Mouse (Mus musculus): Measurements from ENCODE around the gene Itgb1. TPM values are rescaled to one million over a fixed set of nuclear protein-coding genes. Genes with fewer than 3 reads are reported as not detected.

The Itgb1 gene
- polyA plus RNA-seq, 1 experiment from 2014 or later: 66.5 TPM

- no peak overlapping the region for H3K4me3 ChIP-seq (ENCODE audit: low read depth, low read length)
- peaks cover 27% of the 10 kb centered on the region for H3K4me1 ChIP-seq (ENCODE audit: control insufficient read depth, low read depth, low read length)
- no peak overlapping the region; the same call in 1 of the 2 replicates for H3K9ac ChIP-seq (ENCODE audit: low read depth, low read length)
- H3K27ac ChIP-seq (ENCODE audit: low read length): 0 out of 2 replicates have a peak overlapping the region, but pooled peaks have one; percentile 42
- 28% methylated on average over 1 of the region's 1 CpGs for WGBS (ENCODE audit: insufficient replicate concordance)
- no peaks in the 10 kb centered on the region for H3K36me3 ChIP-seq (ENCODE audit: control insufficient read depth, insufficient read depth)
- H3K27me3 ChIP-seq (ENCODE audit: control insufficient read depth, insufficient read depth, low read depth, low read length): no peaks in the 10 kb centered on the region
- H3K9me3 ChIP-seq (replicated peaks; ENCODE audit: control insufficient read depth, low read length): no peaks in the 10 kb centered on the region
- H3K4me2 ChIP-seq (ENCODE audit: low read depth, low read length): peak overlapping the region; percentile 14; the same call in 1 of the 2 replicates
- ATAC-seq (ENCODE audit: low read depth): peak; percentile 60
Observed at GRCm38 (mm10) chr8:128696701-128697397, 11.4 kb downstream of the Itgb1 start.

GRCm38 (mm10) chr8:128697945-128698344, 12.5 kb downstream of the Itgb1 start:
- Histone ChIP-seq H3K9ac (ENCODE audit: low read depth, low read length) (no peak overlapping the region), H3K4me3 (ENCODE audit: low read depth, low read length) (no peak overlapping the region), H3K27ac (ENCODE audit: low read length) (no peak overlapping the region), H3K4me1 (ENCODE audit: control insufficient read depth, low read depth, low read length) (peaks cover 27% of the 10 kb centered on the region), H3K27me3 (ENCODE audit: control insufficient read depth, insufficient read depth, low read depth, low read length) (no peaks in the 10 kb centered on the region), H3K4me2 (ENCODE audit: low read depth, low read length) (no peak overlapping the region), H3K36me3 (ENCODE audit: control insufficient read depth, insufficient read depth) (no peaks in the 10 kb centered on the region), H3K9me3 (replicated peaks; ENCODE audit: control insufficient read depth, low read length) (no peaks in the 10 kb centered on the region)
- ATAC-seq (ENCODE audit: low read depth): no peak
- 50% methylated on average over 3 of the region's 3 CpGs for WGBS (ENCODE audit: insufficient replicate concordance)

GRCm38 (mm10) chr8:128704376-128704775, 18.9 kb downstream of the Itgb1 start:
- no peak overlapping the region for H3K4me2 ChIP-seq (ENCODE audit: low read depth, low read length)
- no peaks in the 10 kb centered on the region for H3K9me3 ChIP-seq (replicated peaks; ENCODE audit: control insufficient read depth, low read length)
- H3K36me3 ChIP-seq (ENCODE audit: control insufficient read depth, insufficient read depth): peaks cover 8% of the 10 kb centered on the region
- no peak overlapping the region for H3K9ac ChIP-seq (ENCODE audit: low read depth, low read length)
- ATAC-seq (ENCODE audit: low read depth): no peak
- WGBS (ENCODE audit: insufficient replicate concordance): 68% methylated on average over 1 of the region's 1 CpGs
- H3K27me3 ChIP-seq (ENCODE audit: control insufficient read depth, insufficient read depth, low read depth, low read length): no peaks in the 10 kb centered on the region
- H3K4me1 ChIP-seq (ENCODE audit: control insufficient read depth, low read depth, low read length): no peaks in the 10 kb centered on the region; the same call in 1 of the 2 replicates
- H3K4me3 ChIP-seq (ENCODE audit: low read depth, low read length): no peak overlapping the region
- no peak overlapping the region for H3K27ac ChIP-seq (ENCODE audit: low read length)

GRCm38 (mm10) chr8:128704836-128705235, 19.4 kb downstream of the Itgb1 start:
- Histone ChIP-seq H3K27me3 (ENCODE audit: control insufficient read depth, insufficient read depth, low read depth, low read length) (no peaks in the 10 kb centered on the region), H3K36me3 (ENCODE audit: control insufficient read depth, insufficient read depth) (peaks cover 8% of the 10 kb centered on the region), H3K9ac (ENCODE audit: low read depth, low read length) (no peak overlapping the region), H3K4me3 (ENCODE audit: low read depth, low read length) (no peak overlapping the region), H3K4me1 (ENCODE audit: control insufficient read depth, low read depth, low read length) (no peaks in the 10 kb centered on the region; the same call in 1 of the 2 replicates), H3K9me3 (replicated peaks; ENCODE audit: control insufficient read depth, low read length) (no peaks in the 10 kb centered on the region), H3K4me2 (ENCODE audit: low read depth, low read length) (no peak overlapping the region), H3K27ac (ENCODE audit: low read length) (no peak overlapping the region)
- ATAC-seq (ENCODE audit: low read depth): no peak
- WGBS (ENCODE audit: insufficient replicate concordance): 86% methylated on average over 2 of the region's 2 CpGs

- WGBS (ENCODE audit: insufficient replicate concordance): 31% methylated on average over 3 of the region's 3 CpGs
- H3K4me1 ChIP-seq (ENCODE audit: control insufficient read depth, low read depth, low read length): no peaks in the 10 kb centered on the region; the same call in 1 of the 2 replicates
- H3K4me3 ChIP-seq (ENCODE audit: low read depth, low read length): no peak overlapping the region
- no peaks in the 10 kb centered on the region for H3K27me3 ChIP-seq (ENCODE audit: control insufficient read depth, insufficient read depth, low read depth, low read length)
- H3K36me3 ChIP-seq (ENCODE audit: control insufficient read depth, insufficient read depth): peaks cover 39% of the 10 kb centered on the region
- H3K9ac ChIP-seq (ENCODE audit: low read depth, low read length): no peak overlapping the region
- no peak overlapping the region for H3K4me2 ChIP-seq (ENCODE audit: low read depth, low read length)
- peak; percentile 74 for ATAC-seq (ENCODE audit: low read depth)
- H3K27ac ChIP-seq (ENCODE audit: low read length): no peak overlapping the region
- no peaks in the 10 kb centered on the region for H3K9me3 ChIP-seq (replicated peaks; ENCODE audit: control insufficient read depth, low read length)
Observed at GRCm38 (mm10) chr8:128709261-128709660, 23.8 kb downstream of the Itgb1 start.

GRCm38 (mm10) chr8:128716184-128716583, 30.7 kb downstream of the Itgb1 start:
- H3K9ac ChIP-seq (ENCODE audit: low read depth, low read length): no peak overlapping the region
- H3K4me3 ChIP-seq (ENCODE audit: low read depth, low read length): no peak overlapping the region
- no peaks in the 10 kb centered on the region for H3K27me3 ChIP-seq (ENCODE audit: control insufficient read depth, insufficient read depth, low read depth, low read length)
- no peaks in the 10 kb centered on the region for H3K9me3 ChIP-seq (replicated peaks; ENCODE audit: control insufficient read depth, low read length)
- ATAC-seq (ENCODE audit: low read depth): no peak
- peaks cover 56% of the 10 kb centered on the region for H3K36me3 ChIP-seq (ENCODE audit: control insufficient read depth, insufficient read depth)
- H3K4me2 ChIP-seq (ENCODE audit: low read depth, low read length): no peak overlapping the region
- no peaks in the 10 kb centered on the region for H3K4me1 ChIP-seq (ENCODE audit: control insufficient read depth, low read depth, low read length)
- H3K27ac ChIP-seq (ENCODE audit: low read length): no peak overlapping the region

GRCm38 (mm10) chr8:128724819-128725218, 39.4 kb downstream of the Itgb1 start:
- peaks cover 48% of the 10 kb centered on the region for H3K36me3 ChIP-seq (ENCODE audit: control insufficient read depth, insufficient read depth)
- no peak for ATAC-seq (ENCODE audit: low read depth)
- WGBS (ENCODE audit: insufficient replicate concordance): 57% methylated on average over 1 of the region's 1 CpGs

GRCm38 (mm10) chr8:128727213-128727612, 41.8 kb downstream of the Itgb1 start:
- H3K36me3 ChIP-seq (ENCODE audit: control insufficient read depth, insufficient read depth): peaks cover 46% of the 10 kb centered on the region
- no peak overlapping the region for H3K4me2 ChIP-seq (ENCODE audit: low read depth, low read length)
- H3K27ac ChIP-seq (ENCODE audit: low read length): no peak overlapping the region
- 77% methylated on average over 1 of the region's 1 CpGs for WGBS (ENCODE audit: insufficient replicate concordance)
- H3K4me1 ChIP-seq (ENCODE audit: control insufficient read depth, low read depth, low read length): no peaks in the 10 kb centered on the region
- H3K4me3 ChIP-seq (ENCODE audit: low read depth, low read length): no peak overlapping the region
- no peak overlapping the region for H3K9ac ChIP-seq (ENCODE audit: low read depth, low read length)
- ATAC-seq (ENCODE audit: low read depth): no peak
- H3K27me3 ChIP-seq (ENCODE audit: control insufficient read depth, insufficient read depth, low read depth, low read length): no peaks in the 10 kb centered on the region
- no peaks in the 10 kb centered on the region for H3K9me3 ChIP-seq (replicated peaks; ENCODE audit: control insufficient read depth, low read length)

More at GRCm38 (mm10) chr8:128724819-128725218, 39.4 kb downstream of the Itgb1 start:
- H3K27ac ChIP-seq (ENCODE audit: low read length): no peak overlapping the region
- no peak overlapping the region for H3K4me3 ChIP-seq (ENCODE audit: low read depth, low read length)
- H3K9me3 ChIP-seq (replicated peaks; ENCODE audit: control insufficient read depth, low read length): no peaks in the 10 kb centered on the region
- no peak overlapping the region for H3K4me2 ChIP-seq (ENCODE audit: low read depth, low read length)
- H3K9ac ChIP-seq (ENCODE audit: low read depth, low read length): no peak overlapping the region
- H3K27me3 ChIP-seq (ENCODE audit: control insufficient read depth, insufficient read depth, low read depth, low read length): no peaks in the 10 kb centered on the region
- no peaks in the 10 kb centered on the region for H3K4me1 ChIP-seq (ENCODE audit: control insufficient read depth, low read depth, low read length)

GRCm38 (mm10) chr8:128732254-128732653, 46.8 kb downstream of the Itgb1 start:
- ATAC-seq (ENCODE audit: low read depth): no peak
- no peaks in the 10 kb centered on the region for H3K4me1 ChIP-seq (ENCODE audit: control insufficient read depth, low read depth, low read length)
- no peak overlapping the region for H3K27ac ChIP-seq (ENCODE audit: low read length)
- no peak overlapping the region for H3K9ac ChIP-seq (ENCODE audit: low read depth, low read length)
- WGBS (ENCODE audit: insufficient replicate concordance): 93% methylated on average over 2 of the region's 2 CpGs
- no peaks in the 10 kb centered on the region for H3K27me3 ChIP-seq (ENCODE audit: control insufficient read depth, insufficient read depth, low read depth, low read length)
- H3K4me2 ChIP-seq (ENCODE audit: low read depth, low read length): no peak overlapping the region
- peaks cover 24% of the 10 kb centered on the region for H3K36me3 ChIP-seq (ENCODE audit: control insufficient read depth, insufficient read depth)
- H3K4me3 ChIP-seq (ENCODE audit: low read depth, low read length): no peak overlapping the region
- H3K9me3 ChIP-seq (replicated peaks; ENCODE audit: control insufficient read depth, low read length): no peaks in the 10 kb centered on the region
